Mouse (Mus musculus) MEL (cell line): Measurements from ENCODE around the gene Isoc2a. TPM values are rescaled to one million over a fixed set of nuclear protein-coding genes. Genes with fewer than 3 reads are reported as not detected.

ENCODE experiments used
- DNase-seq: peaks from one replicate; pipeline ENCODE4 v3.0.0; 2011; ENCODE audit warnings: low read depth, low spot score
- H3K27ac ChIP-seq: 2 replicates; pipeline ENCODE4 v1.5.1; 2012; ENCODE audit warnings: low read depth, mild to moderate bottlenecking, control low read depth, low read length, moderate library complexity; ENCODE audit not compliant: control insufficient read depth
- H3K27me3 ChIP-seq, 2 experiments: fragments of 150-350 bp in 1 of 2; sonication (generic) in 1 of 2; 2 replicates each; pipeline ENCODE4 v1.6.1; 2012; ENCODE audit warnings: low read length in 2 of 2, mild to moderate bottlenecking in 2 of 2, improper control_type of control experiment in 1 of 2, moderate library complexity in 1 of 2; ENCODE audit not compliant: insufficient read depth in 2 of 2, control insufficient read depth in 1 of 2
- H3K36me3 ChIP-seq, 2 experiments: 2 replicates each; pipeline ENCODE4 v1.6.1; 2012 to 2014; ENCODE audit warnings: low read length in 2 of 2, improper control_type of control experiment in 1 of 2, inconsistent platforms in 1 of 2, mild to moderate bottlenecking in 1 of 2; ENCODE audit not compliant: insufficient read depth in 2 of 2, control insufficient read depth in 1 of 2
- H3K4me1 ChIP-seq, 2 experiments: fragments of 150-350 bp in 1 of 2; sonication (generic) in 1 of 2; 2 replicates each; pipeline ENCODE4 v1.6.1; 2012; ENCODE audit warnings: low read length in 2 of 2, improper control_type of control experiment in 1 of 2, mild to moderate bottlenecking in 1 of 2; ENCODE audit not compliant: insufficient read depth in 2 of 2, control insufficient read depth in 1 of 2
- H3K4me3 ChIP-seq, 2 experiments: fragments of 150-350 bp in 1 of 2; sonication (generic) in 1 of 2; 2 replicates each; pipeline ENCODE4 v1.5.1; 2012; ENCODE audit warnings: low read depth in 2 of 2, low read length in 2 of 2, mild to moderate bottlenecking in 2 of 2, moderate library complexity in 2 of 2, control low read depth in 1 of 2, improper control_type of control experiment in 1 of 2; ENCODE audit not compliant: control insufficient read depth in 1 of 2, insufficient read depth in 1 of 2
- H3K79me2 ChIP-seq: 2 replicates; pipeline ENCODE4 v1.6.1; 2012; ENCODE audit warnings: mild to moderate bottlenecking, low read length, moderate library complexity; ENCODE audit not compliant: control insufficient read depth, poor library complexity, insufficient read depth
- H3K9ac ChIP-seq: 2 replicates; pipeline ENCODE4 v1.6.1; 2012; ENCODE audit warnings: low read depth, mild to moderate bottlenecking, control low read depth, low read length, moderate library complexity; ENCODE audit not compliant: control insufficient read depth, poor library complexity, severe bottlenecking
- H3K9me3 ChIP-seq: fragments of 150-350 bp; sonication (generic); replicated peaks from 2 replicates; pipeline ENCODE4 v1.6.1; 2012; ENCODE audit warnings: mild to moderate bottlenecking, low read length, improper control_type of control experiment, moderate library complexity; ENCODE audit not compliant: insufficient read depth
- BHLHE40 ChIP-seq: IDR thresholded peaks from 2 replicates; pipeline ENCODE4 v1.6.1; 2012; ENCODE audit warnings: low read depth, mild to moderate bottlenecking, inconsistent platforms, low read length, improper control_type of control experiment, borderline replicate concordance
- CTCF ChIP-seq, 3 experiments: IDR thresholded peaks in 2 of 3; conservative IDR thresholded peaks in 1 of 3; 2 replicates each; pipeline ENCODE4 v1.5.1; 2011 to 2012; ENCODE audit warnings: low read length in 3 of 3, low read depth in 2 of 3, mild to moderate bottlenecking in 2 of 3, improper control_type of control experiment in 1 of 3, inconsistent platforms in 1 of 3, mixed read lengths in 1 of 3, moderate library complexity in 1 of 3; ENCODE audit not compliant: control insufficient read depth in 1 of 3, insufficient read depth in 1 of 3, poor library complexity in 1 of 3, severe bottlenecking in 1 of 3
- E2F4 ChIP-seq: IDR thresholded peaks from 2 replicates; pipeline ENCODE4 v1.6.1; 2011; ENCODE audit warnings: low read depth, low read length, improper control_type of control experiment, borderline replicate concordance
- ELF1 ChIP-seq: IDR thresholded peaks from 2 replicates; pipeline ENCODE4 v1.6.1; 2014; ENCODE audit warnings: low read depth, mild to moderate bottlenecking, inconsistent platforms, low read length, improper control_type of control experiment, moderate library complexity
- ETS1 ChIP-seq: IDR thresholded peaks from 2 replicates; pipeline ENCODE4 v1.6.1; 2012; ENCODE audit warnings: low read depth, mild to moderate bottlenecking, inconsistent platforms, low read length, improper control_type of control experiment, moderate library complexity
- GABPA ChIP-seq: IDR thresholded peaks from 2 replicates; pipeline ENCODE4 v1.6.1; 2012; ENCODE audit warnings: low read depth, mild to moderate bottlenecking, inconsistent platforms, low read length, improper control_type of control experiment, moderate library complexity
- HCFC1 ChIP-seq: IDR thresholded peaks from 2 replicates; pipeline ENCODE4 v1.6.1; 2012; ENCODE audit warnings: low read depth, mild to moderate bottlenecking, inconsistent platforms, low read length, improper control_type of control experiment, moderate library complexity
- JUND ChIP-seq: IDR thresholded peaks from 2 replicates; pipeline ENCODE4 v1.6.1; 2011; ENCODE audit warnings: low read depth, mild to moderate bottlenecking, improper control_type of control experiment, low read length
- MAZ ChIP-seq: IDR thresholded peaks from 2 replicates; pipeline ENCODE4 v1.6.1; 2012; ENCODE audit warnings: low read depth, mild to moderate bottlenecking, inconsistent platforms, low read length, improper control_type of control experiment
- MEF2A ChIP-seq: IDR thresholded peaks from 2 replicates; pipeline ENCODE4 v1.6.1; 2014; ENCODE audit warnings: low read depth, mild to moderate bottlenecking, inconsistent platforms, low read length, improper control_type of control experiment; ENCODE audit not compliant: poor library complexity, insufficient replicate concordance, severe bottlenecking; ENCODE audit errors: extremely low read depth
- MXI1 ChIP-seq: IDR thresholded peaks from 2 replicates; pipeline ENCODE4 v1.6.1; 2011; ENCODE audit warnings: mild to moderate bottlenecking, low read depth, low read length, improper control_type of control experiment
- NELFE ChIP-seq: IDR thresholded peaks from 2 replicates; pipeline ENCODE4 v1.6.1; 2011; ENCODE audit warnings: low read depth, low read length, improper control_type of control experiment
- POLR2A ChIP-seq, 2 experiments: IDR thresholded peaks; 2 replicates each; pipeline ENCODE4 v1.6.1; 2011 to 2012; ENCODE audit warnings: low read length in 2 of 2, mild to moderate bottlenecking in 2 of 2, control low read depth in 1 of 2, improper control_type of control experiment in 1 of 2, low read depth in 1 of 2, moderate library complexity in 1 of 2; ENCODE audit not compliant: control insufficient read depth in 1 of 2, insufficient read depth in 1 of 2, poor library complexity in 1 of 2
- POLR2AphosphoS2 ChIP-seq: IDR thresholded peaks from 2 replicates; pipeline ENCODE4 v1.6.1; 2011; ENCODE audit warnings: low read length, improper control_type of control experiment
- POLR2AphosphoS5 ChIP-seq: IDR thresholded peaks from 2 replicates; pipeline ENCODE4 v1.6.1; 2012; ENCODE audit warnings: low read depth, borderline replicate concordance, mild to moderate bottlenecking, inconsistent platforms, low read length, moderate library complexity, mixed read lengths
- RAD21 ChIP-seq: IDR thresholded peaks from 2 replicates; pipeline ENCODE4 v1.6.1; 2011; ENCODE audit warnings: mild to moderate bottlenecking, low read depth, low read length, improper control_type of control experiment
- RCOR1 ChIP-seq: IDR thresholded peaks from 2 replicates; pipeline ENCODE4 v1.6.1; 2012; ENCODE audit warnings: low read depth, mild to moderate bottlenecking, inconsistent platforms, low read length, improper control_type of control experiment
- SMC3 ChIP-seq: IDR thresholded peaks from 2 replicates; pipeline ENCODE4 v1.6.1; 2011; ENCODE audit warnings: low read depth, low read length, improper control_type of control experiment
- TAL1 ChIP-seq: IDR thresholded peaks from 2 replicates; pipeline ENCODE4 v1.6.1; 2012; ENCODE audit warnings: mild to moderate bottlenecking, inconsistent platforms, low read length, moderate library complexity, mixed read lengths
- TBP ChIP-seq: IDR thresholded peaks from 2 replicates; pipeline ENCODE4 v1.8.0; 2011; ENCODE audit warnings: low read depth, low read length, improper control_type of control experiment
- TCF12 ChIP-seq: IDR thresholded peaks from 2 replicates; pipeline ENCODE4 v1.6.1; 2014; ENCODE audit warnings: low read depth, mild to moderate bottlenecking, inconsistent platforms, low read length, improper control_type of control experiment, moderate library complexity
- USF1 ChIP-seq: IDR thresholded peaks from 2 replicates; pipeline ENCODE4 v1.6.1; 2014; ENCODE audit warnings: low read depth, mild to moderate bottlenecking, inconsistent platforms, low read length, improper control_type of control experiment, moderate library complexity
- USF2 ChIP-seq, 2 experiments: IDR thresholded peaks; 2 replicates each; pipeline ENCODE4 v1.6.1; 2011 to 2012; ENCODE audit warnings: improper control_type of control experiment in 2 of 2, low read length in 2 of 2, borderline replicate concordance in 1 of 2, inconsistent platforms in 1 of 2, low read depth in 1 of 2, mild to moderate bottlenecking in 1 of 2; ENCODE audit not compliant: insufficient read depth in 1 of 2
- ZC3H11A ChIP-seq: IDR thresholded peaks from 2 replicates; pipeline ENCODE4 v1.6.1; 2012; ENCODE audit warnings: low read depth, mild to moderate bottlenecking, inconsistent platforms, low read length, improper control_type of control experiment
- ZMIZ1 ChIP-seq: IDR thresholded peaks from 2 replicates; pipeline ENCODE4 v1.6.1; 2012; ENCODE audit warnings: low read depth, mild to moderate bottlenecking, inconsistent platforms, low read length, improper control_type of control experiment, moderate library complexity
- ZNF384 ChIP-seq: IDR thresholded peaks from 2 replicates; pipeline ENCODE4 v1.6.1; 2012; ENCODE audit warnings: low read depth, mild to moderate bottlenecking, inconsistent platforms, low read length, improper control_type of control experiment
- polyA plus RNA-seq, 2 experiments: library from polyadenylated mRNA; stranded (reverse) in 1 of 2; unstranded in 1 of 2; fragments of >175 nt in 1 of 2; fragments of >200 nt in 1 of 2; gene quantifications; 2 replicates each; pipeline versions ENCODE4 v1.2.1 to v1.2.4; 2012; ENCODE audit warnings: low replicate concordance in 2 of 2, low read depth in 1 of 2; ENCODE audit not compliant: insufficient read length in 2 of 2, insufficient read depth in 1 of 2, missing spikeins in 1 of 2
- total RNA-seq: library from RNA; depleted of rRNA; stranded (reverse); fragments of 300-350 nt; gene quantifications from 2 replicates; pipeline ENCODE4 v1.2.3, GENCODE M21; 2012

Gene Isoc2a
- total and polyA plus RNA-seq, 3 experiments = 11.1 to 20.6 TPM; not detected in 1

DNA sequence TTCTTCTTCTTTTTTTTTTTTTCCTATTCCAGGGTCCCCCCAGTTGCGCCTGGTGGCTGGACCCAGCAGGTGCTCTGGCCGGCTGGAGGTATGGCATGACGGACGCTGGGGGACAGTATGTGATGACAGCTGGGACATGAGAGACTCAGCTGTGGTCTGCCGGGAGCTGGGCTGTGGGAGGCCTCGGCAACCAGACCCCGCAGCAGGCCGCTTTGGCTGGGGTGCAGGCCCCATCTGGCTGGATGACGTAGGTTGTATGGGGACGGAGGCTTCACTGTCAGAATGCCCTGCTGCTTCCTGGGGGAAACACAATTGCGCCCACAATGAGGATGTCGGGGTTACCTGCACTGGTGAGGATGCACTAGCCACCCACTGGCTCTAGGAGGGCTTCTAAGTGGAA, 56.1 kb downstream of the Isoc2a start:
- H3K79me2 ChIP-seq = no peaks in the 10 kb centered on the region
- H3K4me3 ChIP-seq = no peak overlapping the region
- peaks cover 0 to 2% of the 10 kb centered on the region in 2 experiments; a peak in 3 of 4 replicates for H3K27me3 ChIP-seq
- H3K9me3 ChIP-seq = no peaks in the 10 kb centered on the region
- no peaks in the 10 kb centered on the region for H3K4me1 ChIP-seq
- DNase-seq = no peak
- TF ChIP-seq POLR2AphosphoS5 (no peak), MAZ (no peak), BHLHE40 (no peak), MXI1 (no peak), TCF12 (no peak), POLR2A (IDR thresholded peaks at IDR 0.05; ENCODE audit: control insufficient read depth in 1 of 2, insufficient read depth in 1 of 2, low read depth in 1 of 2, low read length in 2 of 2, poor library complexity in 1 of 2) (no peak), RCOR1 (no peak), MEF2A (no peak), TBP (no peak), POLR2AphosphoS2 (no peak), JUND (no peak), GABPA (no peak), ELF1 (no peak), TAL1 (no peak), E2F4 (no peak), USF1 (no peak), ZNF384 (no peak), ETS1 (no peak), ZMIZ1 (no peak), NELFE (no peak)
- H3K9ac ChIP-seq = no peak overlapping the region
- no peaks in the 10 kb centered on the region for H3K36me3 ChIP-seq
- H3K27ac ChIP-seq = no peak overlapping the region

GRCm38 (mm10) chr7:4934160-4934914, 57.4 kb downstream of the Isoc2a start:
- DNase-seq = peak; percentile 52
- Histone ChIP-seq H3K4me3 (no peak overlapping the region), H3K27me3 (peaks cover 0 to 2% of the 10 kb centered on the region in 2 experiments; a peak in 3 of 4 replicates), H3K9me3 (no peaks in the 10 kb centered on the region), H3K9ac (no peak overlapping the region), H3K36me3 (no peaks in the 10 kb centered on the region), H3K79me2 (no peaks in the 10 kb centered on the region), H3K27ac (no peak overlapping the region), H3K4me1 (no peaks in the 10 kb centered on the region)
- peak; percentile 40 to 53 (median 48) for TF ChIP-seq CTCF (IDR thresholded peaks at IDR 0.05 in 2 of 3, conservative IDR thresholded peaks at IDR 0.05 in 1 of 3; ENCODE audit: control insufficient read depth in 1 of 3, insufficient read depth in 1 of 3, low read depth in 2 of 3, low read length in 3 of 3, poor library complexity in 1 of 3, severe bottlenecking in 1 of 3)
- TF ChIP-seq RAD21 = peak; percentile 31
- TF ChIP-seq BHLHE40 = no peak
- TF ChIP-seq SMC3 = peak; percentile 62
- TF ChIP-seq ELF1 = no peak
- no peak for TF ChIP-seq POLR2AphosphoS5
- TF ChIP-seq TAL1 = no peak
- no peak for TF ChIP-seq MEF2A
- no peak for TF ChIP-seq POLR2A (IDR thresholded peaks at IDR 0.05; ENCODE audit: control insufficient read depth in 1 of 2, insufficient read depth in 1 of 2, low read depth in 1 of 2, low read length in 2 of 2, poor library complexity in 1 of 2)
- TF ChIP-seq ZC3H11A = 0 out of 2 replicates have a peak, but pooled peaks have one; percentile 20
- no peak for TF ChIP-seq HCFC1
- no peak for TF ChIP-seq E2F4
- TF ChIP-seq USF1 = no peak
- TF ChIP-seq NELFE = no peak
- TF ChIP-seq USF2 (IDR thresholded peaks at IDR 0.05; ENCODE audit: borderline replicate concordance in 1 of 2, insufficient read depth in 1 of 2, low read depth in 1 of 2, low read length in 2 of 2) = no peak
- no peak for TF ChIP-seq TBP
